Mouse (Mus musculus): ENCODE measurements around the gene Iqcd. TPM values are rescaled to one million over a fixed set of nuclear protein-coding genes. Genes with fewer than 3 reads are reported as not detected.

Iqcd gene
- polyA plus RNA-seq, 1 experiment from 2014 or later: 0.54 TPM

- no peaks in the 10 kb centered on the region for H3K27me3 ChIP-seq (ENCODE audit: control insufficient read depth, insufficient read depth, low read length)
- no peaks in the 10 kb centered on the region for H3K4me1 ChIP-seq (ENCODE audit: control insufficient read depth, insufficient read depth, low read length)
- no peaks in the 10 kb centered on the region for H3K9me3 ChIP-seq (ENCODE audit: control insufficient read depth, low read depth, low read length)
- ATAC-seq (ENCODE audit: insufficient number of reproducible peaks, insufficient read depth, low FRiP score, low read depth): no peak
- WGBS: 81% methylated on average over 5 of the region's 5 CpGs
- no peak overlapping the region for H3K4me2 ChIP-seq (replicated peaks; ENCODE audit: low read depth, low read length)
- no peak overlapping the region for H3K9ac ChIP-seq (replicated peaks; ENCODE audit: low read depth, low read length)
- H3K36me3 ChIP-seq (ENCODE audit: control insufficient read depth, insufficient read depth, low read length): peaks cover 9% of the 10 kb centered on the region; the same call in 1 of the 2 replicates
- no peak overlapping the region for H3K4me3 ChIP-seq (ENCODE audit: low read depth, low read length)
- no peak overlapping the region for H3K27ac ChIP-seq (ENCODE audit: low read length)
These were observed 43.1 kb downstream of the Iqcd start for GRCm38 (mm10) chr5:120631892-120632291.

GRCm38 (mm10) chr5:120634131-120634530 lies 45.3 kb downstream of the Iqcd start, which contains the start of gene Cfap73:
Gene Cfap73 (minus strand): TSS chr5:120634235.
- Histone ChIP-seq H3K9me3 (ENCODE audit: control insufficient read depth, low read depth, low read length) (no peaks in the 10 kb centered on the region), H3K4me2 (replicated peaks; ENCODE audit: low read depth, low read length) (no peak within 1 kb of the TSS), H3K9ac (replicated peaks; ENCODE audit: low read depth, low read length) (no peak within 1 kb of the TSS), H3K4me3 (ENCODE audit: low read depth, low read length) (no peak within 1 kb of the TSS), H3K36me3 (ENCODE audit: control insufficient read depth, insufficient read depth, low read length) (no peaks in the 10 kb centered on the region), H3K27me3 (ENCODE audit: control insufficient read depth, insufficient read depth, low read length) (no peaks in the 10 kb centered on the region), H3K4me1 (ENCODE audit: control insufficient read depth, insufficient read depth, low read length) (no peaks in the 10 kb centered on the region), H3K27ac (ENCODE audit: low read length) (no peak within 1 kb of the TSS)
- 49% methylated on average over 9 of the region's 9 CpGs for WGBS
- ATAC-seq (ENCODE audit: insufficient number of reproducible peaks, insufficient read depth, low FRiP score, low read depth): no peak

- Histone ChIP-seq H3K27me3 (ENCODE audit: control insufficient read depth, insufficient read depth, low read length) (no peaks in the 10 kb centered on the region), H3K4me2 (replicated peaks; ENCODE audit: low read depth, low read length) (no peak overlapping the region), H3K4me1 (ENCODE audit: control insufficient read depth, insufficient read depth, low read length) (no peaks in the 10 kb centered on the region), H3K9ac (replicated peaks; ENCODE audit: low read depth, low read length) (no peak overlapping the region), H3K36me3 (ENCODE audit: control insufficient read depth, insufficient read depth, low read length) (no peaks in the 10 kb centered on the region), H3K4me3 (ENCODE audit: low read depth, low read length) (no peak overlapping the region), H3K27ac (ENCODE audit: low read length) (no peak overlapping the region), H3K9me3 (ENCODE audit: control insufficient read depth, low read depth, low read length) (no peaks in the 10 kb centered on the region)
- WGBS: 26% methylated on average over 5 of the region's 5 CpGs
- ATAC-seq (ENCODE audit: insufficient number of reproducible peaks, insufficient read depth, low FRiP score, low read depth): no peak
These were observed 46.0 kb downstream of the Iqcd start for GRCm38 (mm10) chr5:120634860-120635259.

DNA sequence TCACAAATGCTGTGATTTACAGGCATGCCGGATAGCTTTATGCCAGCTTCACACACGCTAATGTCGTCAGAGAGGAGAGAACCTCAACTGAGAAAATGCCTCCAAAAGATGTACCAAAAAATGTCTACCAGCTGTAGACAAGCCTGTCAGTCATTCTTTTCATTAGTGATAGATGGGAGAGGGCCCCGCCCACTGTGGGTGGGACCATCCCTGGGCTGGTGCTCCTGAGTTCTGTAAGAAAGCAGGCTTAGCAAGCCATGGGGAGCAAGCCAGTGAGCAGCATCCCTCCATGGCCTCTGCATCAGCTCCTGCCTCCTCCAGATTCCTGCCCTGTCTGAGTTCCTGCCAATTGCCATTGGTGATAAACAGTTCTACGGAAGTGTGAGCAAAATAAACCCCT lies 46.8 kb downstream of the Iqcd start:
- no peak for ATAC-seq (ENCODE audit: insufficient number of reproducible peaks, insufficient read depth, low FRiP score, low read depth)

DNA sequence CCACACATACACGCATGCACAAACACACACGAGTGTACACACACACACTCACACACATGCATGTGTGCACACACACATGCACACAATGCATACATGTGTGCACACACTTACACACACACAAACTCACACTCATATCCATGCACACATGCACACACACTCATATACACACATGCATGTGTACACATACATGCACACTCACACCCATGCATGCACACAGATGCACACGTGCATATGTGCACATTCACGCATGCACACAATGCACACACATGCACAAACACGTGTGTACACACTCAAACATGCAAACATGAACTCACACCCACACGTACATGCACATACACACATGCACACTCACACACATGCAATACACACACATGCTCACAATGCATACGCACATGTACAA lies 51.3 kb downstream of the Iqcd start:
- Histone ChIP-seq H3K27ac (ENCODE audit: low read length) (no peak overlapping the region), H3K4me1 (ENCODE audit: control insufficient read depth, insufficient read depth, low read length) (no peaks in the 10 kb centered on the region), H3K27me3 (ENCODE audit: control insufficient read depth, insufficient read depth, low read length) (no peaks in the 10 kb centered on the region), H3K9me3 (ENCODE audit: control insufficient read depth, low read depth, low read length) (no peaks in the 10 kb centered on the region), H3K4me2 (replicated peaks; ENCODE audit: low read depth, low read length) (no peak overlapping the region), H3K4me3 (ENCODE audit: low read depth, low read length) (no peak overlapping the region), H3K36me3 (ENCODE audit: control insufficient read depth, insufficient read depth, low read length) (no peaks in the 10 kb centered on the region), H3K9ac (replicated peaks; ENCODE audit: low read depth, low read length) (no peak overlapping the region)
- WGBS: 89% methylated on average over 7 of the region's 7 CpGs
- no peak for ATAC-seq (ENCODE audit: insufficient number of reproducible peaks, insufficient read depth, low FRiP score, low read depth)

More for the DNA sequence above, 46.8 kb downstream of the Iqcd start:
- H3K36me3 ChIP-seq (ENCODE audit: control insufficient read depth, insufficient read depth, low read length): no peaks in the 10 kb centered on the region
- H3K27me3 ChIP-seq (ENCODE audit: control insufficient read depth, insufficient read depth, low read length): no peaks in the 10 kb centered on the region
- H3K4me3 ChIP-seq (ENCODE audit: low read depth, low read length): no peak overlapping the region
- H3K9me3 ChIP-seq (ENCODE audit: control insufficient read depth, low read depth, low read length): no peaks in the 10 kb centered on the region
- H3K27ac ChIP-seq (ENCODE audit: low read length): no peak overlapping the region
- H3K4me1 ChIP-seq (ENCODE audit: control insufficient read depth, insufficient read depth, low read length): no peaks in the 10 kb centered on the region
- no peak overlapping the region for H3K4me2 ChIP-seq (replicated peaks; ENCODE audit: low read depth, low read length)
- H3K9ac ChIP-seq (replicated peaks; ENCODE audit: low read depth, low read length): no peak overlapping the region
- WGBS: 79% methylated on average over 5 of the region's 5 CpGs

DNA sequence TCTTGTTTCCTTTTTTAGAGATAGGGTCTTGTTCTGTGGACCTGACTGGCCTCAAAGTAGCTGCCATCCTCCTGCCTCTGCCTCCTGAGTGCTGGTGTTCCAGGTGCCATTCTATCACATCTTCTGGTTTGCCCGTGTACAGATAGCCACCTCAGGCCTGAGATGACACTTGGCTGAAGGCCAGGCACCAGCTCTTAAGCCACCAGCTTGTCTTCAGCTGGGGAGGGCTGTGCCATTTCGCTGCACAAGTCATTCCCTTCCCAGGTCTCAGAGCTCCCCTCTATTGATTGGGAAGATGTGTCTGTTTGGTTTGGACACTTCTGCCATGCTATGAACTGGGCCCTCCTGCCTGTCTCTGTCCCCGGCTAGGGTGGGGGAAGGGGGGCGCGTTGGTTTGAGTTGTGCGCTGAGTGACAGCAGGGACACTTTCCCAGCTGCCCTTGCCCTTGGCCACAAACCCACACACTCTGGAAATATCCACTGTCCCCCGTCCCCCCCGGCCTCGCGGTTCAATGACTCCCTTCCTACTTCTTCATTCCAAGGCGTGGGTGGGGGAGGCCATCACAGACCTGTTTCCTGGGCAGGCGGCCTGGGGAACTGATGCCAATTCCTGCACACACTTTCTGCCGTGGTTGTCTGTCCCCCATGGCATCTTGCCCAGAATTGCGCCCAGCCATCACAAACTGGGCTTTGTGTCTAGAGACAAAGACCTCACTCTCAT lies 54.7 kb downstream of the Iqcd start:
- 78% methylated on average over 14 of the region's 14 CpGs for WGBS

DNA sequence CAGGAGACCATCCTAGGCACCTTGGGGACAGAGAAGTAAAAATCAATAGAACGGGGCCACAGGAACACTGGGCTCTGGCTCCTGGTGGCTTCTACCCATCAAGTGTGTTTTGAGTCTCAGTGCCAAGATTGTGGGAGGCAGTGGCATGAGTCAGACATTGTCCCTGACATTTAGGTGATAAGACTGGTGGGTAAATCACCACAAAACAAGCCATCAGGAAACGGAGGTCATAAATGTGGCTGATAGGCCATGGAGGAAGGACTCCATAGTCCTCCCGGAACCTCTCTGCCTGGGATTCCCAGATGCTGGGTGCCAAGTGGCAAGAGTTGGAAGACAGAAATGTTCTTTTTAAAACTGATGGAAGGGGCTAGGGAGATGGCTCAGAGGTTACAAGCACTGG lies 55.4 kb downstream of the Iqcd start:
- Histone ChIP-seq H3K27ac (ENCODE audit: low read length) (no peak overlapping the region), H3K36me3 (ENCODE audit: control insufficient read depth, insufficient read depth, low read length) (no peaks in the 10 kb centered on the region), H3K27me3 (ENCODE audit: control insufficient read depth, insufficient read depth, low read length) (peaks cover 4% of the 10 kb centered on the region; the same call in 1 of the 2 replicates), H3K9me3 (ENCODE audit: control insufficient read depth, low read depth, low read length) (no peaks in the 10 kb centered on the region), H3K4me1 (ENCODE audit: control insufficient read depth, insufficient read depth, low read length) (peaks cover 8% of the 10 kb centered on the region), H3K4me2 (replicated peaks; ENCODE audit: low read depth, low read length) (no peak overlapping the region), H3K4me3 (ENCODE audit: low read depth, low read length) (no peak overlapping the region), H3K9ac (replicated peaks; ENCODE audit: low read depth, low read length) (no peak overlapping the region)
- 74% methylated on average over 3 of the region's 3 CpGs for WGBS
- no peak for ATAC-seq (ENCODE audit: insufficient number of reproducible peaks, insufficient read depth, low FRiP score, low read depth)

More for the DNA sequence above, 54.7 kb downstream of the Iqcd start:
- Histone ChIP-seq H3K9me3 (ENCODE audit: control insufficient read depth, low read depth, low read length) (no peaks in the 10 kb centered on the region), H3K27ac (ENCODE audit: low read length) (no peak overlapping the region), H3K4me2 (replicated peaks; ENCODE audit: low read depth, low read length) (no peak overlapping the region), H3K9ac (replicated peaks; ENCODE audit: low read depth, low read length) (no peak overlapping the region), H3K27me3 (ENCODE audit: control insufficient read depth, insufficient read depth, low read length) (no peaks in the 10 kb centered on the region), H3K4me3 (ENCODE audit: low read depth, low read length) (no peak overlapping the region), H3K36me3 (ENCODE audit: control insufficient read depth, insufficient read depth, low read length) (no peaks in the 10 kb centered on the region), H3K4me1 (ENCODE audit: control insufficient read depth, insufficient read depth, low read length) (peaks cover 1% of the 10 kb centered on the region; the same call in 1 of the 2 replicates)
- ATAC-seq (ENCODE audit: insufficient number of reproducible peaks, insufficient read depth, low FRiP score, low read depth): no peak

GRCm38 (mm10) chr5:120645851-120646250 lies 57.0 kb downstream of the Iqcd start:
- Histone ChIP-seq H3K9ac (replicated peaks; ENCODE audit: low read depth, low read length) (no peak overlapping the region), H3K27ac (ENCODE audit: low read length) (no peak overlapping the region), H3K4me2 (replicated peaks; ENCODE audit: low read depth, low read length) (no peak overlapping the region), H3K27me3 (ENCODE audit: control insufficient read depth, insufficient read depth, low read length) (peaks cover 17% of the 10 kb centered on the region), H3K36me3 (ENCODE audit: control insufficient read depth, insufficient read depth, low read length) (no peaks in the 10 kb centered on the region), H3K4me3 (ENCODE audit: low read depth, low read length) (no peak overlapping the region), H3K4me1 (ENCODE audit: control insufficient read depth, insufficient read depth, low read length) (peaks cover 10% of the 10 kb centered on the region), H3K9me3 (ENCODE audit: control insufficient read depth, low read depth, low read length) (no peaks in the 10 kb centered on the region)
- ATAC-seq (ENCODE audit: insufficient number of reproducible peaks, insufficient read depth, low FRiP score, low read depth): no peak
- 58% methylated on average over 6 of the region's 6 CpGs for WGBS

DNA sequence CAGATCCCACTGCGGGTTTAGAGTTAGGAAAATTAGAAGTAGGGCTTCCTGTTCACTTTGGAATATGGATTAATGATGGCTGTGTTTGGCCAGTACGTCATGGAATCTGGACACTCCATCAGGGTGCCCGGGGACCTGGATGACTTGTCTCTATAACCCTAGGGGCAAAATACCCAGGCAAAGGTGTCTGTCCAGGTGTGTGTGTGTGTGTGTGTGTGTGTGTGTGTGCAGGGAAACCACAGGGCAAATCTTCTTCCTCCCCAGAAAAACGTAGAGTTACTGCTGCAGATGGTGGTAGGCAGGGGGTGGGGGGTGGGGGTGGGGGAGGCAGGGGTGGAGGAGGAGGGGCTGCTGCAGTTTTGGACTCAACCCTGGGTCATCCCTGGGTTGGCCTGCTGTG lies 58.5 kb downstream of the Iqcd start:
- Histone ChIP-seq H3K9ac (replicated peaks; ENCODE audit: low read depth, low read length) (no peak overlapping the region), H3K4me2 (replicated peaks; ENCODE audit: low read depth, low read length) (no peak overlapping the region), H3K27me3 (ENCODE audit: control insufficient read depth, insufficient read depth, low read length) (peaks cover 17% of the 10 kb centered on the region), H3K9me3 (ENCODE audit: control insufficient read depth, low read depth, low read length) (no peaks in the 10 kb centered on the region), H3K27ac (ENCODE audit: low read length) (no peak overlapping the region), H3K4me3 (ENCODE audit: low read depth, low read length) (no peak overlapping the region), H3K4me1 (ENCODE audit: control insufficient read depth, insufficient read depth, low read length) (peaks cover 10% of the 10 kb centered on the region), H3K36me3 (ENCODE audit: control insufficient read depth, insufficient read depth, low read length) (no peaks in the 10 kb centered on the region)
- 60% methylated on average over 4 of the region's 4 CpGs for WGBS
- no peak for ATAC-seq (ENCODE audit: insufficient number of reproducible peaks, insufficient read depth, low FRiP score, low read depth)
